Mouse (Mus musculus): ENCODE data around the gene Tesc. TPM values are rescaled to one million over a fixed set of nuclear protein-coding genes. Genes with fewer than 3 reads are reported as not detected.
A peak's percentile ranks its signal among the peaks of the same experiment; 100 is the strongest.

Tesc gene
- polyA plus RNA-seq, 1 experiment, result 9.8 TPM

DNA sequence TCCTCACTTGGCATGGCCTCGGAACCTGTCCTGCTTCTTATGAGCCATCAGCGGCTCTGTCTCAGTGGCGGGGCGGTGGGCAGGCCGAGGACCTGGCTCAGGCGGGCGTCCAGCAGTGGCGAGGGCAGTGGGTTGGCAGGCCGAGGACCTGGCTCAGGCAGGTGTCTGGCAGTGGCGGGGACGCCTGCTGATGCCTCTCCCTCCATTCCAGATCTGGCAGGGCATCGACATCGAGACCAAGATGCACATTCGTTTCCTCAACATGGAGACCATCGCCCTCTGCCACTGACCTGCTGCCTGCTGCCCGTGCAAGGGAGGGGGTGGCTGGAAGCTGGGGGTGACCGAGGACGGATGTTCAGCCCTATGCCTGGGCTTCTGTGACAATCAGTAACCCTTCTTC lies 33.8 kb downstream of the Tesc start:
- H3K27ac ChIP-seq (ENCODE audit: insufficient read depth, low read depth, low read length), result no peak overlapping the region
- no peak for TF ChIP-seq POLR2A (IDR thresholded peaks at IDR 0.05; ENCODE audit: low read depth, low read length)
- no peak for TF ChIP-seq CTCF (IDR thresholded peaks at IDR 0.05; ENCODE audit: extremely low read depth, insufficient read length, insufficient replicate concordance, low read depth, low read length)
- no peaks in the 10 kb centered on the region for H3K27me3 ChIP-seq (ENCODE audit: control insufficient read depth, insufficient read depth, low read length)
- peaks cover 9% of the 10 kb centered on the region for H3K4me1 ChIP-seq (ENCODE audit: control insufficient read depth, insufficient read depth, insufficient read length, low read length)
- H3K36me3 ChIP-seq (ENCODE audit: control insufficient read depth, insufficient read depth, low read length), result no peaks in the 10 kb centered on the region
- H3K4me3 ChIP-seq (ENCODE audit: low read depth, low read length), result no peak overlapping the region
- WGBS, result 90% methylated on average over 18 of the region's 18 CpGs

DNA sequence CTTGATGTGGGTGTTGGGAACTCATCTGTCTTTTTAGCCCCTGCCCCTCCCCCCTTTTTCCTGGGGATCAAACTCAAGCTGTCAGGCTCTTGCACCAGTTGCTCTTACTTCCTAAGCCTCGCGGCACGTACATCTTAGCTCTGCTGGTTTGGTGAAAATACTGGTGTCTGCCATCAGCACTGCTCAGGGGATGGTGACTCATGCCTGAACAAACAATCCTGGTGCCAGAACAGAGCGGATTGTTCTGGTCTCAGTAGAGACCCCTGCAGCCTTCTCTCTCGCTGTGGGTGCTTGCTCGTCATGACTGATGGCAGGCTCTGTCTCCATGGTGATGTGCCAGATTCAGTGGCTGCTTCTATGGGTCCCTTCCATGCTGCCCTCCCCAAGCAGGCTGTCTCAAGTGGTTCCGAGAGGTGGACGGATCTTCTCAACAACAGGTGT lies 35.7 kb downstream of the Tesc start:
- H3K4me3 ChIP-seq (ENCODE audit: low read depth, low read length), result no peak overlapping the region
- H3K36me3 ChIP-seq (ENCODE audit: control insufficient read depth, insufficient read depth, low read length), result no peaks in the 10 kb centered on the region; the same call in 1 of the 2 replicates
- peaks cover 13% of the 10 kb centered on the region for H3K4me1 ChIP-seq (ENCODE audit: control insufficient read depth, insufficient read depth, insufficient read length, low read length)
- no peaks in the 10 kb centered on the region for H3K27me3 ChIP-seq (ENCODE audit: control insufficient read depth, insufficient read depth, low read length)
- WGBS, result 80% methylated on average over 8 of the region's 8 CpGs
- H3K27ac ChIP-seq (ENCODE audit: insufficient read depth, low read depth, low read length), result no peak overlapping the region
- no peak for TF ChIP-seq POLR2A (IDR thresholded peaks at IDR 0.05; ENCODE audit: low read depth, low read length)
- TF ChIP-seq CTCF (IDR thresholded peaks at IDR 0.05; ENCODE audit: extremely low read depth, insufficient read length, insufficient replicate concordance, low read depth, low read length), result no peak

GRCm38 (mm10) chr5:118064284-118064901 lies 36.9 kb downstream of the Tesc start:
- Histone ChIP-seq H3K36me3 (ENCODE audit: control insufficient read depth, insufficient read depth, low read length) (no peaks in the 10 kb centered on the region; the same call in 1 of the 2 replicates), H3K27ac (ENCODE audit: insufficient read depth, low read depth, low read length) (no peak overlapping the region), H3K4me1 (ENCODE audit: control insufficient read depth, insufficient read depth, insufficient read length, low read length) (peaks cover 13% of the 10 kb centered on the region), H3K4me3 (ENCODE audit: low read depth, low read length) (no peak overlapping the region), H3K27me3 (ENCODE audit: control insufficient read depth, insufficient read depth, low read length) (no peaks in the 10 kb centered on the region)
- TF ChIP-seq CTCF (IDR thresholded peaks at IDR 0.05; ENCODE audit: extremely low read depth, insufficient read length, insufficient replicate concordance, low read depth, low read length) (no peak), POLR2A (IDR thresholded peaks at IDR 0.05; ENCODE audit: low read depth, low read length) (no peak)
- WGBS, result 88% methylated on average over 10 of the region's 10 CpGs

DNA sequence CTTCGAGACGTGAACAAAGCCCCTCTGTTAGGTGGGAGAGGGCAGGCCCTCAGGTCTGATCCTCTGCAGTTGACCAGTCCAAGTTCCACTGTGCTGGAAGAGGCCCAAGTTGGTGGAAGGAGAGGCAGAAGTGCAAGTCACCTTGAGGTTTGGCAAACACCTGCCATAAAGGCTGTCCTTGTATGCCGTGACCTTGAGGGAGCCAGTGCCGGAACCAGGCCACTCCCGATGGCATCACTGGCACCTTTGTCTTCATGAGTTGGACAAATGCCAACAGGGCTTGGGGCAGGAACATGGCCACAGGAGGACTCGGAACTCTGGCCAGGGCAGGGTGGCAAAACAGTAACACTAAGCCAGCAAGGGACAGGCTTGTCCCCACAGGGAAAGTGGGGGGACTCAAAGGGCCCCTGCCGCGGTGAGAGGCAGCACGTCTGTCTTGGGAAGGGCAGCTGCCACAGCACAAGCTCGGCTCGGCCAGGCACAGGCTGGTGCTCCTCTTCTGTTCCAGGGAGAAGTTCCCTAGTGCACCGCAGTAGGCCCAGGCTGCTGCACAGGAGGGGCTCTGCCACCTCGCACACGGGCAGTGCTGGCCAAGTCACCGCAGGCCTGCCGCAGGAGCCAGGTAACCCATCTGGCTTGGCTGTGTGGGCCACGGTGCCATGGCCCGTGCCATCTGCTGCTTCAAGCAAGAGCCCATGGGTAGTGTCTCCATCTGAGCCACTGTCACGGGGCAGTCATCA lies 38.1 kb downstream of the Tesc start:
- TF ChIP-seq POLR2A (IDR thresholded peaks at IDR 0.05; ENCODE audit: low read depth, low read length) (no peak), CTCF (IDR thresholded peaks at IDR 0.05; ENCODE audit: extremely low read depth, insufficient read length, insufficient replicate concordance, low read depth, low read length) (no peak)
- H3K4me1 ChIP-seq (ENCODE audit: control insufficient read depth, insufficient read depth, insufficient read length, low read length), result peaks cover 13% of the 10 kb centered on the region
- peaks cover 3% of the 10 kb centered on the region; the same call in 1 of the 2 replicates for H3K36me3 ChIP-seq (ENCODE audit: control insufficient read depth, insufficient read depth, low read length)
- no peaks in the 10 kb centered on the region for H3K27me3 ChIP-seq (ENCODE audit: control insufficient read depth, insufficient read depth, low read length)
- 61% methylated on average over 19 of the region's 19 CpGs for WGBS
- no peak overlapping the region for H3K4me3 ChIP-seq (ENCODE audit: low read depth, low read length)
- no peak overlapping the region for H3K27ac ChIP-seq (ENCODE audit: insufficient read depth, low read depth, low read length)

- Histone ChIP-seq H3K4me1 (ENCODE audit: control insufficient read depth, insufficient read depth, insufficient read length, low read length) (peaks cover 13% of the 10 kb centered on the region), H3K36me3 (ENCODE audit: control insufficient read depth, insufficient read depth, low read length) (peaks cover 3% of the 10 kb centered on the region; the same call in 1 of the 2 replicates), H3K27ac (ENCODE audit: insufficient read depth, low read depth, low read length) (no peak overlapping the region), H3K27me3 (ENCODE audit: control insufficient read depth, insufficient read depth, low read length) (no peaks in the 10 kb centered on the region), H3K4me3 (ENCODE audit: low read depth, low read length) (no peak overlapping the region)
- no peak for TF ChIP-seq POLR2A (IDR thresholded peaks at IDR 0.05; ENCODE audit: low read depth, low read length)
- peak; percentile 76 for TF ChIP-seq CTCF (IDR thresholded peaks at IDR 0.05; ENCODE audit: extremely low read depth, insufficient read length, insufficient replicate concordance, low read depth, low read length)
- 64% methylated on average over 5 of the region's 5 CpGs for WGBS
These were observed 39.3 kb downstream of the Tesc start for GRCm38 (mm10) chr5:118066828-118067227.

DNA sequence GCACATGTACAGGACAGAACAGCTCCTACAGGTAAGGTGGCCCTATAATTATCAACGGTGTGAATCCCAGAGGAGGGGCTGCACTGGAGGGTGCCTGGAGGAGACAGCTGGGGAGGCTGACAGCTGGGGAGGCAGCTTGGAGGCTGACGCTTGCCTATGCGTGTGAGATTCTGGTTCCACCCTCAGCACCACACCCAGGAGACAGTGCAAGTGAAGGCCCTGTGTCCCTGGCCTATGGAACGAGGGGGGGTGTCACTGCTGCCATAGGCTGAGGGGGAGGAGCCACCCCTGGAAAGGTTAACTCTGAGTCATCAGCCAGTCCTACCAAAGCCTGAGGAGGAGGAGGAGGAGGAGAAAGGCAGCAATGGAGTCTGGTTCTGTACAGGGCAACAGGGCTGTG lies 40.0 kb downstream of the Tesc start:
- no peaks in the 10 kb centered on the region for H3K27me3 ChIP-seq (ENCODE audit: control insufficient read depth, insufficient read depth, low read length)
- H3K27ac ChIP-seq (ENCODE audit: insufficient read depth, low read depth, low read length), result no peak overlapping the region
- 56% methylated on average over 4 of the region's 4 CpGs for WGBS
- H3K4me1 ChIP-seq (ENCODE audit: control insufficient read depth, insufficient read depth, insufficient read length, low read length), result peaks cover 13% of the 10 kb centered on the region
- H3K4me3 ChIP-seq (ENCODE audit: low read depth, low read length), result no peak overlapping the region
- H3K36me3 ChIP-seq (ENCODE audit: control insufficient read depth, insufficient read depth, low read length), result peaks cover 3% of the 10 kb centered on the region; the same call in 1 of the 2 replicates
- TF ChIP-seq CTCF (IDR thresholded peaks at IDR 0.05; ENCODE audit: extremely low read depth, insufficient read length, insufficient replicate concordance, low read depth, low read length) (no peak), POLR2A (IDR thresholded peaks at IDR 0.05; ENCODE audit: low read depth, low read length) (no peak)

- Histone ChIP-seq H3K27me3 (ENCODE audit: control insufficient read depth, insufficient read depth, low read length) (no peaks in the 10 kb centered on the region), H3K27ac (ENCODE audit: insufficient read depth, low read depth, low read length) (no peak overlapping the region), H3K4me1 (ENCODE audit: control insufficient read depth, insufficient read depth, insufficient read length, low read length) (peaks cover 13% of the 10 kb centered on the region), H3K4me3 (ENCODE audit: low read depth, low read length) (no peak overlapping the region), H3K36me3 (ENCODE audit: control insufficient read depth, insufficient read depth, low read length) (peaks cover 5% of the 10 kb centered on the region; the same call in 1 of the 2 replicates)
- TF ChIP-seq POLR2A (IDR thresholded peaks at IDR 0.05; ENCODE audit: low read depth, low read length) (no peak), CTCF (IDR thresholded peaks at IDR 0.05; ENCODE audit: extremely low read depth, insufficient read length, insufficient replicate concordance, low read depth, low read length) (no peak)
- 93% methylated on average over 9 of the region's 9 CpGs for WGBS
These were observed 40.5 kb downstream of the Tesc start for GRCm38 (mm10) chr5:118067984-118068494.

Measured in small intestine, adult 2 months (tissue).